Mouse (Mus musculus) neural tube, embryonic 11.5 days (tissue): Measurements from ENCODE around the gene Ndufs7. TPM values are rescaled to one million over a fixed set of nuclear protein-coding genes. Genes with fewer than 3 reads are reported as not detected.

Experiments
- ATAC-seq: fragments of 200-750 bp; cut with Nextera tagmentation; 2 replicates; pipeline ENCODE4 v1.8.0; 2017; ENCODE audit warnings: moderate number of reproducible peaks, mild to moderate bottlenecking, moderate TSS enrichment, moderate library complexity; ENCODE audit not compliant: insufficient read depth, low FRiP score, low TSS enrichment
- DNase-seq: peaks from one replicate; pipeline ENCODE4 v3.0.0-alpha.2; 2015; ENCODE audit warnings: low spot score
- H3K27ac ChIP-seq: fragments of 300-500 bp; sonication (generic); 2 replicates; pipeline ENCODE4 v1.5.1; 2014; ENCODE audit warnings: low read depth, mild to moderate bottlenecking, low read length
- H3K27me3 ChIP-seq: fragments of 300-500 bp; sonication (generic); 2 replicates; pipeline ENCODE4 v1.6.1; 2014; ENCODE audit warnings: mild to moderate bottlenecking, low read length, mixed read lengths; ENCODE audit not compliant: control insufficient read depth, insufficient read depth
- H3K36me3 ChIP-seq: fragments of 300-500 bp; sonication (generic); 2 replicates; pipeline ENCODE4 v1.6.1; 2014; ENCODE audit warnings: mild to moderate bottlenecking, low read length, moderate library complexity, mixed read lengths; ENCODE audit not compliant: control insufficient read depth, insufficient read depth
- H3K4me1 ChIP-seq: fragments of 300-500 bp; sonication (generic); 2 replicates; pipeline ENCODE4 v1.6.1; 2014; ENCODE audit warnings: low read length, mixed read lengths; ENCODE audit not compliant: control insufficient read depth, insufficient read depth
- H3K4me2 ChIP-seq: fragments of 300-500 bp; sonication (generic); 2 replicates; pipeline ENCODE4 v1.6.1; 2014; ENCODE audit warnings: low read depth, mild to moderate bottlenecking, moderate library complexity
- H3K4me3 ChIP-seq: fragments of 300-500 bp; sonication (generic); 2 replicates; pipeline ENCODE4 v1.5.1; 2014; ENCODE audit warnings: low read depth, low read length
- H3K9ac ChIP-seq: fragments of 300-500 bp; sonication (generic); 2 replicates; pipeline ENCODE4 v1.6.1; 2014; ENCODE audit warnings: mild to moderate bottlenecking, low read length
- H3K9me3 ChIP-seq: fragments of 300-500 bp; sonication (generic); 2 replicates; pipeline ENCODE4 v1.6.1; 2016; ENCODE audit warnings: low read length; ENCODE audit not compliant: control insufficient read depth
- WGBS: fragments of 180-500 bp; shearing (Covaris S2); extraction: QIAGEN DNeasy Blood & Tissue Kit; methylation state at CpG from one replicate; pipeline ENCODE4 v1.1.7; 2014; 5-methylcytosine and 5-hydroxymethylcytosine counted together
- polyA plus RNA-seq: library from polyadenylated mRNA; unstranded; fragments of >200 nt; fragmentation: Nextera tagmentation; extraction: Ambion mirVana; gene quantifications from 2 replicates; pipeline ENCODE4 v1.2.1, GENCODE M21; 2014

Gene Ndufs7
- polyA plus RNA-seq, 1 experiment from 2014 or later, result 261 TPM

GRCm38 (mm10) chr10:80298571-80299281 is 49.8 kb downstream of the Ndufs7 start:
- Histone ChIP-seq H3K36me3 (peaks cover 9% of the 10 kb centered on the region), H3K4me2 (peak overlapping the region; percentile 73), H3K9me3 (no peaks in the 10 kb centered on the region), H3K4me3 (peak overlapping the region; percentile 61), H3K27me3 (peaks cover 12% of the 10 kb centered on the region), H3K27ac (peak overlapping the region; percentile 92), H3K9ac (peak overlapping the region; percentile 94), H3K4me1 (peaks cover 26% of the 10 kb centered on the region)
- peak; percentile 93 for DNase-seq
- WGBS, result 4% methylated on average over 26 of the region's 26 CpGs
- ATAC-seq, result peak; percentile 85

DNA sequence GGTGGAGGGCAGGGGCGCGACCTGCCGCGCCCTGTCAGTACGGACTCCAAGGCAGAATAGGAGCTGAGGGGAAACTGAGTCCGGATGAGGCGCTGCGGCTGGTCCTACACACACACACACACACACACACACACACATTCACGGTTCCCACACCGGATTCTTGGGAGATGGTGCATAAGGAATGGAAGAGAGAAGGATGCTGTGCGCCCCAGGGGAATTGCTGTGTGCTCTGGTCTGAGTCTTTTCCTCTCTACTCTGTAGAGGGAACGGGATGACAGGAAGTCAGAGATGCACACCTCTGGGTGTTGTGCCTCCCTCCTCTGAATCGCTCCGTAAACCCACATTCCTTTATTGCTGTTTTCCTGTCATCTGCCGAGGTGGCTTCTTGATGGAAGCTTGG is 50.4 kb downstream of the Ndufs7 start:
- Histone ChIP-seq H3K9me3 (no peaks in the 10 kb centered on the region), H3K4me1 (peaks cover 26% of the 10 kb centered on the region), H3K9ac (peak overlapping the region; percentile 94), H3K27me3 (peaks cover 12% of the 10 kb centered on the region), H3K4me3 (peak overlapping the region; percentile 61), H3K27ac (peak overlapping the region; percentile 92), H3K36me3 (peaks cover 6% of the 10 kb centered on the region), H3K4me2 (peak overlapping the region; percentile 73)
- DNase-seq (no peak), ATAC-seq (no peak)
- WGBS, result 11% methylated on average over 14 of the region's 15 CpGs

GRCm38 (mm10) chr10:80299824-80300223 is 50.9 kb downstream of the Ndufs7 start:
- Histone ChIP-seq H3K27me3 (peaks cover 15% of the 10 kb centered on the region), H3K27ac (peak overlapping the region; percentile 92), H3K9me3 (no peaks in the 10 kb centered on the region), H3K36me3 (peaks cover 3% of the 10 kb centered on the region), H3K4me2 (peak overlapping the region; percentile 73), H3K4me3 (peak overlapping the region; percentile 61), H3K4me1 (peaks cover 26% of the 10 kb centered on the region), H3K9ac (peak overlapping the region; percentile 94)
- ATAC-seq (no peak), DNase-seq (peak; percentile 25)
- WGBS, result 58% methylated on average over 10 of the region's 10 CpGs

GRCm38 (mm10) chr10:80300672-80301181 is 51.8 kb downstream of the Ndufs7 start:
- Histone ChIP-seq H3K27ac (peak overlapping the region; percentile 92), H3K36me3 (peaks cover 6% of the 10 kb centered on the region), H3K4me3 (peak overlapping the region; percentile 61), H3K27me3 (peaks cover 19% of the 10 kb centered on the region), H3K4me2 (peak overlapping the region; percentile 73), H3K9ac (peak overlapping the region; percentile 94), H3K9me3 (no peaks in the 10 kb centered on the region), H3K4me1 (peaks cover 23% of the 10 kb centered on the region)
- peak; percentile 56 for ATAC-seq
- peak; percentile 78 for DNase-seq
- WGBS, result 12% methylated on average over 11 of the region's 11 CpGs

- H3K4me3 ChIP-seq, result peak overlapping the region; percentile 61
- H3K27me3 ChIP-seq, result peaks cover 20% of the 10 kb centered on the region
- H3K4me1 ChIP-seq, result peaks cover 22% of the 10 kb centered on the region
- no peaks in the 10 kb centered on the region for H3K9me3 ChIP-seq
- H3K27ac ChIP-seq, result peak overlapping the region; percentile 92
- ATAC-seq, result no peak
- no peak for DNase-seq
- H3K9ac ChIP-seq, result peak overlapping the region; percentile 94
- 77% methylated on average over 10 of the region's 10 CpGs for WGBS
- peaks cover 12% of the 10 kb centered on the region for H3K36me3 ChIP-seq
- peak overlapping the region; percentile 73 for H3K4me2 ChIP-seq
These were observed 52.5 kb downstream of the Ndufs7 start for GRCm38 (mm10) chr10:80301256-80302081.

DNA sequence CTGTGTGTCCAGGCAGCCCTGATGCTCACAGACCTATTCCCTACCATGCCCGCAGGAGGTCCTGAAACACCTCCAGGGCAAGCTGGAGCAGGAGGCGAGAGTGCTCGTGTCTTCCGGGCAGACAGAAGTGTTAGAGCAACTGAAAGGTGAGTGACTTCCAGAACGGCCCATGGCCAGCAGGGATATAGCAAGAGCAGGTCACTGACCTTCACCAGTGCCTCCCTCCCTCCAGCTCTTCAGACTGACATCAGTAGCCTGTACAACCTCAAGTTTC is 53.1 kb downstream of the Ndufs7 start:
- no peaks in the 10 kb centered on the region for H3K9me3 ChIP-seq
- WGBS, result 69% methylated on average over 5 of the region's 5 CpGs
- peaks cover 12% of the 10 kb centered on the region for H3K36me3 ChIP-seq
- peak overlapping the region; percentile 94 for H3K9ac ChIP-seq
- peak overlapping the region; percentile 61 for H3K4me3 ChIP-seq
- H3K4me2 ChIP-seq, result peak overlapping the region; percentile 73
- no peak overlapping the region for H3K27ac ChIP-seq
- peaks cover 20% of the 10 kb centered on the region for H3K27me3 ChIP-seq
- DNase-seq (no peak), ATAC-seq (no peak)
- peaks cover 17% of the 10 kb centered on the region for H3K4me1 ChIP-seq

- 12% methylated on average over 9 of the region's 9 CpGs for WGBS
- peak overlapping the region; percentile 73 for H3K4me2 ChIP-seq
- ATAC-seq (no peak), DNase-seq (peak; percentile 16)
- H3K27me3 ChIP-seq, result peaks cover 20% of the 10 kb centered on the region
- peaks cover 15% of the 10 kb centered on the region for H3K36me3 ChIP-seq
- peak overlapping the region; percentile 94 for H3K9ac ChIP-seq
- no peak overlapping the region for H3K27ac ChIP-seq
- H3K4me1 ChIP-seq, result peaks cover 16% of the 10 kb centered on the region
- no peaks in the 10 kb centered on the region for H3K9me3 ChIP-seq
- H3K4me3 ChIP-seq, result peak overlapping the region; percentile 61
These were observed 53.6 kb downstream of the Ndufs7 start for GRCm38 (mm10) chr10:80302471-80302881.

- H3K9ac ChIP-seq, result no peak overlapping the region
- peaks cover 12% of the 10 kb centered on the region for H3K4me1 ChIP-seq
- peaks cover 26% of the 10 kb centered on the region for H3K36me3 ChIP-seq
- DNase-seq (no peak), ATAC-seq (no peak)
- peaks cover 12% of the 10 kb centered on the region for H3K27me3 ChIP-seq
- H3K27ac ChIP-seq, result no peak overlapping the region
- 18% methylated on average over 12 of the region's 12 CpGs for WGBS
- H3K4me3 ChIP-seq, result peak overlapping the region; percentile 8; the same call in 1 of the 2 replicates
- H3K9me3 ChIP-seq, result no peaks in the 10 kb centered on the region
- peak overlapping the region; percentile 26; the same call in 1 of the 2 replicates for H3K4me2 ChIP-seq
These were observed 55.5 kb downstream of the Ndufs7 start for GRCm38 (mm10) chr10:80304458-80304857.
